Mouse (Mus musculus): ENCODE measurements around the gene Pnmal1.

The Pnmal1 gene

GRCm38 (mm10) chr7:16995345-16995744 lies 35.9 kb downstream of the Pnmal1 start:
- no peak for DNase-seq (ENCODE audit: low read depth)

GRCm38 (mm10) chr7:16999233-16999632 lies 39.8 kb downstream of the Pnmal1 start:
- no peak for DNase-seq (ENCODE audit: low read depth)

GRCm38 (mm10) chr7:16999650-17000049 lies 40.2 kb downstream of the Pnmal1 start:
- no peak for DNase-seq (ENCODE audit: low read depth)

DNA sequence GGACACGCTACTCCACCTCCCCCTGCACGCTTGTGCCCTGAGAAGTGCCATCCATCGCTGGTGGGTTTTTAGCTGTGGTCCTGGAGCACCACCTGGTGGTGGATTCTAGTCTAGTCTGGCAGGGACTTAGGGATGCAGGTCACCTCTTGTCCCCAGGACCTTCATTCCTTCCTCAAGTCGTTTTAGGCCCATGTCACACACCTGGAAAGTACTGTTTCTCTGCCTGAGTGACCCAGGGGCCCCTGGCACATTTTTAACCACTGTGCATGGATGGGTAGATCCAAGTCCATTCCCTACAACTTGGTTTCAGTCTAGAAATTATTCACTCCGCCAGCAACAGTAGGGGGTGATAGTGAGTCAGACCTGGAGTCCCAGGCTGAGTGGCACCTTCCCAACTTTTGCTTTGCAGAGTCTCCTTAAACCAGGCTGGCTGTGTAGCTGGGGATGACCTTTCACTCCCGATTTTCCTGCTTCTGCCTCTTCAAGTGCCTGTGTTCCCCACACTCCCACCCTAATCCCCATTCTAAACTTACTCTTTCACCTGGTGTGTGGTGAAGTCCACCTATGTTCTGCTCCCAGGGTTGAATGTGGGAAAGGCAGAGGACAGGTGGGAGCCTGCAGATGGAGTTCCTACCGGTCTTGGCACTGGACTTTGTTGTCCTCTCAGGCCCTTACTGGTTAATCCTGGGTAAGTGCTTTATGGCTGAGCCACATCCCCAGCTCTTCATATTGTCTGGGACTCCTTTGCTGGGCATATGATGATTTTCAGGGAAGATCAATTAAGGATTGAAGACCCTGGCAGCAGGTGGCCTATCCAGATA lies 43.1 kb downstream of the Pnmal1 start:
- DNase-seq (ENCODE audit: low read depth): peak; percentile 79

DNA sequence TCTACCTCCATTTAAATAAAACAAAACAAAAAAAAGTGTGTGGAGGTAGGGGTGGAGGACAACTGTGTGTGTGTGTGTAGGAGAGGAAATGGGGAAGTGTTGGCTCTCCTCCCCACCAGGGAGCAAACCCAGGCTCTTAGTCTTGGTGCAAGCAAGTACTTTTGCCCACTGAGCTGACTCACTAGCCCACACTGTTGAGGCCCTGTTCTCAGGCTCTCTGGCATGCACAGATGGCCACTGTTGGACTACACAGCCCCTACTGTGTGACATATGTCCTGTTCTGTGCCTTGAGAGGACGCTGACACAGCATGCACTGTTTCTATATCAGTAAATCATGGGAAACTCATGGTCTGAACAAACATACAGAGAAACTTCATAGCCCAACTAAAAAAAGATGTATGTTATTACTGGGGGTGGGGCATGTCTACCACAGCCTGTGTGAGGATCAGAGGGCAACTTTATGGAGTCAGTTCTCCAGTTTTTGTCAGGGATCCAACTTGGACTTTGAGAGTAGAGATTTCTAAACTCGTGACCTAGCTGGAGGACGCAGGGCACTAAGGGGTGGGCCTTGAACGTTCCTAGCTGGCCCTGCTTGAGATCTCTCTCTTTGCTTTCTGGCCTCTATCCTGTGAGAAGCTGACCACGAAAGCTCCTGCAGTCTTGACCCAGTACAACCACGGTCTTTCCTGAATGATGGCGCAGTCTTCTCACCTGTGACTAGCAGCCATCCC lies 43.9 kb downstream of the Pnmal1 start:
- DNase-seq (ENCODE audit: low read depth): peak; percentile 67

GRCm38 (mm10) chr7:17004716-17005115 lies 45.2 kb downstream of the Pnmal1 start:
- DNase-seq (ENCODE audit: low read depth): no peak

GRCm38 (mm10) chr7:17007300-17007699 lies 47.8 kb downstream of the Pnmal1 start:
- no peak for DNase-seq (ENCODE audit: low read depth)

DNA sequence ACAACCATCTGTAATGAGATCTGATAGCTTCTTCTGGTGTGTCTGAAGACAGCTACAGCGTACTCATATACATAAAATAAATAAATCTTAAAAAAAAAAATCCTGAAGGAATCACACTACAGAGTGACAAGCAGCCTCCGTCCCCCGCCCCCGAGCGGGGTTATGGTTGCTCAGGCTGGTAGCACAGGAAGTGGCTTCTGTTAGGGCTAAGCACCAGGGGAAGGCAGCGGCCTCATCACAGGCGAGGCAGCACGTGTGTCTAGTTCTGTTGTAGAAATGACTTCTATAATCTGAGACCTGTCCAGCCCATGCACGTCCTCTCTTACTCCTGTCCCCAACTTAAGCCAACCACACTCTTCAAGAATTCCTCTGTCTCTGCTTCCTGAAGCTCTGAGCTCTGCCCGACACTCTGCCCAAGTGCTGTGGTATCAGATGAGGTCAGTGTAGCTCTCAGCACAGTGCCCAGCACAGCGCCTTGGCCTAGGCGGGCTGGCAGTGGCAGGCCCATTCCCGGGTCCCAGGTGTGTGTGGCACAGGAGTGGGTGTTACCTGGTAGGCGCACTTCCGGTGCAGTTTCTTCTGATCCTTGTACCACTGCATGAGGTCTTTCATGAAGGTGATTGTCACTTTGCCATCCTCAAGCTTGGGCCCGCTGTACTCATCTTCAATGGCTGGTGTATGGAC lies 50.0 kb downstream of the Pnmal1 start:
- no peak for DNase-seq (ENCODE audit: low read depth)

- no peak for DNase-seq (ENCODE audit: low read depth)
Observed at GRCm38 (mm10) chr7:17010010-17010347, 50.5 kb downstream of the Pnmal1 start.

DNA sequence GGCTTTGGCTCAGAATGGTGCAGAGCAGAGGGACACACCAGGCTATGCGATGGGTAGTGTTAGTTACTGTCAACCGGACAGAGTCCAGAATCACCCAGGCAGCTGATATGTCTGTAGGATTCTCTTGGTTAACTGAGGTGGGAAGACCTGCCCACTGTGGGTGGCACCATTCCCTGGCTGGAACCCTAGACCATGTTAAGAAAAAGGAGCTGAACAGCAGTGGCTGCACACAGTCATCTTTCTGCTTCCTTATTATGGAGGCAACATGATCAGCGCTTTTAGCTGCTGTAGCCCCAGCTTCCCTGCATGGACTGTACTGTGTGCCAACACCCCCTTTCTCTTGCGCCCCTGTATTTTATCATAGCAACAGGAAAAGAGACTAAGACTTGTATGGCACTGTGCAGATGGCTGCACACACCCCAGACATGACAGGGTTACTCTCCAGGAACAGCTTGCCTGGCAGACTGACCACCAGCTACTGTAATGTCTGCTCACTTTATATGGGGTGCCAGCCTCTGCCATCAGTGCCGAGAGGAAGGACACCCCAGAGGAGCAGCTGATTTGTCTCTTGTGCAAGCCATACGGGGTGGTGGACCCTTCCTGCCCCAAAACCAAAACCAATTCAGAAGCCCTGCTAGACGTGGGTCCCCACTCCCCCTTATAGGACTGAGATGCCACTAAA lies 52.6 kb downstream of the Pnmal1 start:
- no peak for DNase-seq (ENCODE audit: low read depth)

Measured in fibroblast of lung, adult 2 months (primary cell).